Mouse (Mus musculus) CD4-positive, CD25-positive, alpha-beta regulatory T cell, adult 4 months (primary cell): ENCODE results near the gene Itga11. TPM values are rescaled to one million over a fixed set of nuclear protein-coding genes. Genes with fewer than 3 reads are reported as not detected.
"Not testable (repeated sequence)": the region's sequence is repeated elsewhere in the genome, so short reads cannot be mapped to it uniquely, and the experiment has no call there.

ENCODE experiments used
- ATAC-seq: one replicate; pipeline ENCODE4 v1.8.0; 2017
- polyA plus RNA-seq, 2 experiments: library from polyadenylated mRNA; unstranded; fragments of 100-300 nt; shearing (Covaris generic); gene quantifications; one replicate each; pipeline ENCODE4 v1.2.1; 2017

Gene Itga11
- polyA plus RNA-seq, result under 1 TPM; 0.11 to 0.12 TPM

DNA sequence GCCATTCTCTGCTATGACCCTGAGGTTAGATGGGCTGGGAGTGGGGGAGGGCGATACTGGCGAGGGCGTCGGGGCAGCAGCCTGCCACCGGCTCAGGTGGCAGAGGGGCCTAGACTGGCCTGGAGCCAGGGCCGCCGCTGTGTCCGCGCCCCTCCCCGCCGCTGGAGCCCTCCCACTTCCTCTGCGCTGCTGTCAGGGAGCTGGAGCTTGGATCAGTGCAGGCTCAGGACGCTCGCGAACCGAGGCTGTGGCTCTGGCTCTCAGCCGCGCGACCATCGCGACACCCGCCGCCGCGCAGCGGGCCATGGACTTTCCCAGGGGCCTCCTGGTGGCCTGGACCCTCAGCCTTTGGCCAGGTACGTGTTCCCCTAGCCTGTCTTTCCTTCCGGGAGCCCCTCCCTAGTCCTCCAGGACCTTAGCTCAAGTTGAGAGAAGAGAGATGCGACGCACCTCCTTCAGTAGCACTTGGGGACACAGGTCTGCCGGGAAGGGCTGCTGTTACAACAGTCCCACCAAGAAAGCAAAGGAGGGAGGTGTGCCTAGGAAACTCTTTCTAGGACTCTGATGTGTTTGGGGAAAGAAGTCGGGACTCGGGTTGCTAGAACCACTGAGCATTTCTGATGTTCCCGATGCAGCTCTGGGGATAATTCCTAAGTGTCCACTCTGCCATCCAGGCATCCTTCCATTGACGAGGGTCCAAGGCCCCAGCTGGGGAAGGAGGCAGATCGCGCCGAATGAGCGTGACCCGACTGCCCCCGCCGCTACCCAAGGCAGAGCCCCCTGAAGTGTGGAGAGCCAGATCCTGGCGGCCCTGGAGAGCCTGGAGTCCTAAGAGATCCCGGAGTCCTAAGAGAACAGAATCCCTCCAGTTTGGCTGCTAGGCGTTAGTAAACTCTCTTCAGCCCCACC, at the start of gene Itga11:
TSS of gene Itga11 (plus strand) at position 186 of the 909 bp plus-strand sequence.
- no peak for ATAC-seq

DNA sequence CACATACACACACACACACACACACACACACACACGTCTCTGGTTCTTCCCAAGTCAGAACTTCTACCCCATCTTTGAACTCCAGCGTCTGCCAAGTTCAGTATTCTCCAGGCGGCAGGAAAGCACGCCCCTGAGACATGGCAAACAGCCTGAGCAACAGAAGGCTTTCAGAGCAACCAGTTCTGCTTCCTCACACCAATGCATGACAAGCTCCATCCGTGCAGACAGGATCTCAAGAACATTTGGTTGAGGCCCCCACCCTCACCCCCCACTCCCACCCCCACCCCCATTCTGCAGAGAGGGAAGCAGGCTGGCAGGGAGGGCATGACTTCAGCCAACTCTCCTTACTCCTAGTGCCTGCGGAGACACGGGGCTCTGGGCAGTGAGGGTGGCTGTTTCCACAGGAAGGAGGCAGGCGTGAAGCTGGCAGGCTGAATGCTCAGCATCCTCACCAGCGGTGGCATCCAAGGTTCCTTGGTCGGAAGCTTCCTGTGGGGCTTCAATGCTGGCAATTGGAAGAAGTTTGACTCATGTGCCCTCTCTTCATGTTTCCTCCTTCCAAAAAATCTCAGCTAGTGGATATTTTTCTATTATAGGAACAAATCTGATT, 46.9 kb upstream of the Itga11 start:
- ATAC-seq, result no peak

DNA sequence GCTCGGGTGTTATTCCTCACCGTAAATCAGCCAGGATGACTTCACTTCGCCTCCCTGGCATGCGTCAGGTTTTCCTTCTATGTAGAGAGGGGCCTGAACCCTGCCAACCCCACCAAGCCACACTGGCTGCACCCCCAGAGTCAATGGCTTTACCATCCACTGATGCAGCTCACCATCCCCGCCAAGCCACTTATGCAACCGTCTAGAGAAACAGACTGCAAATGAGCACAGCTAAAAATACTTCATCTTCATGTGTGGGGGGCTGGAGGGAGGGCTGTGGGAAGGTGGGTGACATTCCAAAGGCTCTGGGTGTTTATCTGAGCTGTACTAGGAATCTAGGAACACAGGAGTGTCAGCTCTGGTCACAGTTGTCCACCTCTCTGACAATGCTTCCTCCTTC, 45.2 kb upstream of the Itga11 start:
- ATAC-seq, result no peak

DNA sequence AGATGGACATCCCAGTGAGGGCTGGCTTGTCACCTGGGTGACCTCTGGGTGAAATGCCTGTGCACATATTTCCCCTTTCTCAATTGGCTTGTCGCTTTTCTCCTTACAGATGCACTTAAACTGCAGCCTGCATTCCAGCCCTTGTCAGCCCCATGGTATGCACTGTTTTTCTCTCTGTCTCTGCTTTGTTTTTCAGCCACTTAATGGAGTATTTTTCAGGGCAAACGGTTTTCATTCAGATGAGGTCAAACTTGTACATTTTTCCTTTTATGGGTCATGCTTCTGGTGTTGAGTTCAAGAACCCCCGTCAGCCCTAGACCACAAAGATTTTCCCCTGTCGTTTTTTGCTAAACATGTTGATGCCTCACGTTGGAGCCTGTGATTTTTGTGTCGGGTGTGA, 39.6 kb upstream of the Itga11 start:
- no peak for ATAC-seq

DNA sequence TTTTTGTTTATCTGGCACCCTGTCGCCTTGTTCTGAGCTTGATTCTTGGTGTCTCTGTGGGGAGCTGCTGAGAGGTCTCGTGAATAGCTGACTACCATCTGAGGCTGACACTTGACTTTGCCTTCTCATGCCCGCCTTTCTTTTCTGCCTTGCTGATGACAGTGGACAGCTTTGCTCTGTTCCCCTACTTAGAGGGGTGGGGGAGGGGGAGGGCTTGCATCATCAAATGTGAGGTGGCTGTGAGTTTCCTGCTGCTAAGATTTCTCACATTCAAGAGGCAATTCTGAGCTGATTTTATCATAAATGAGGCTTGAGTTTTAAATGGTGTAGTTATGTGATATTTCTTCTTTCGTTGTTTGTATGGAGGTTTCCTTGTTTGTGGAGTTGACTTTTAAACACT, 37.9 kb upstream of the Itga11 start:
- ATAC-seq, result no peak

DNA sequence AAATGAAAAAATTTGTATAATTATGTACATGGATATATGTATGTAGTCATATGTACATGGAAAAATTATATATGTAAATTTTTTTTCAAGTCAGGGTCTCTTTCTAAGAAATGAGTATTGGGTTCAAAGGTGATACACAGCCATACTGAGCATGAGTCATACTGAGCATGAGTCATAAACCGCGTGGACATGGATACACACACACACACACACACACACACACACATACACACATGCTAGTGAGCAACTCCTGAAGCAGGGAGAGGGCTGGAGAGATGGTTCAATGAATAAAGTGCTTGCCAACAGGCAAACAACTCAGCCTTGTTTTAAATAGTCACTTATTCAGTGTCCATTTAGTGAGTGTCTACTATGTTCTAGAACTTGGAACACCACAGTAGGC, 37.4 kb upstream of the Itga11 start:
- ATAC-seq, result no peak

DNA sequence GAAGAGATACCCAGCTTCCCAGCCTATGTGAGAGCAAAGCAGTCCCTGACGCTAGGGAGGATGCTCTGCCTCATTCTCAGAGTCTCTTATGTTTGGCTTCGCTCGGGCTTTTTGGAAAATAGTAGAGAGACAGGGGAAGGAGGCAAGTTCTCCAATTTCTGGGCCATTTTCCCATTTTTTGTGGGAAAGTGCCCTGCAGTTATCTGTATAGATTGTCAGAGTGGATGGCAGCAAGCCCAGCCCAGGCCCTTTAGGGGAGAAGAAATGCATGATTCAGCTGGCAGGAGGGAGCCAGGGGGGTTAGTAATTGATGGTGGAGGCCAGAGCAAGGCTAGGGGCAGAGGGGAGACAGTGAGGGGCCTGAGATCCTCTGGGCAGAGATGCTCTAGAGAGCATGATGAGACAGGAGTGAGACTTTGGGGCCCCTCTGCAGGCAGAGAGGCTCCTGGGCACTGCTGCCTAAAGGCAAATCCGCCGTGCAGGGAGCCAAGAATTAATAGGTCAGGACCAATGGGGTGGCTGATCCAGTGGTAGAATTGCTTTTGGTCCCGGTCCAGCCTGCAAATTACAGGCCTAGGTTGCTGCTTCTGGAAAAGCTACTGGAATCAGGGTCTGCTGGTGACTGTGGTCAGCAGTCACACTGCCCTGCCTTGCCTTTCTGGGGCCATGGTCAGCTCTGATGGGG, 31.8 kb upstream of the Itga11 start:
- no peak for ATAC-seq

DNA sequence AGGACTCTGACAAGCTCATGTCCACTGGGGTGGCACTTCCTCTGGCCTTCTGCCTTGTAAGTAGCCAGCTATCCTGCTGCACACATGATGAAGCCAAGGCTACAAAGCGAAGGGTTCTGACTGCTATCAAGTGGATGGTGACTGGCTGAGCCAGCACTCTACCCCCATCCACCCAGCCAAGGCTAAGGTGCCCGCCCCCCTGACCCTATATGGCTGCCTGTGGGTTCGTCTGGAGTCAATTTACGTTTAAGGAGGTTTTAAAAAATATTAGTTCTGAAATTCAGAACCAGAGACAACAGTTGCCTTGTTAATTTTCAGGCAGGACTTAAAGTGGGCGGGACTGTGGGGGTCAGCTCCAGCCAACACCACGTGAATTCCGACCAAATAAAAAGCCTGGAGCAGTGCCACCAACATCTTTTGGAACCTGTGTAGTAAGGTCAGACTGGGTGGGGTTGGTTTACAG, 30.9 kb upstream of the Itga11 start:
- no peak for ATAC-seq

DNA sequence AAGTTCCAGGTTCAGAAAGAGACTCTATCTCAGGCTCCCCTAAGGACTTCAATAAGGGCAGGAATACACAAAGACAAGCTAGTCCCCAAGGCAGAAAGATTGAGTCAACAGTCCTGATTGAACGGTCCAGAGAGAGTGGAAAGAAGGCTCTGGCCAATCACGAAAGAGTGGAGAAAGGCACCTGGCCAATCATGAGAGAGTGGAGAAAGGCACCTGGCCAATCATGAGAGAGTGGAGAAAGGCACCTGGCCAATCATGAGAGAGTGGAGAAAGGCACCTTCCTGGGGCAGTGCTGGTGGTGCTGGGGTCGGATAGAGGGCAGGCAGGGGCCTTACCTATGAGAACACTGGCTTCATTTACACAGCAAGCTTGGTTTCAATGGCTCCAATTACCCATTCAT, 28.2 kb upstream of the Itga11 start:
- no peak for ATAC-seq

DNA sequence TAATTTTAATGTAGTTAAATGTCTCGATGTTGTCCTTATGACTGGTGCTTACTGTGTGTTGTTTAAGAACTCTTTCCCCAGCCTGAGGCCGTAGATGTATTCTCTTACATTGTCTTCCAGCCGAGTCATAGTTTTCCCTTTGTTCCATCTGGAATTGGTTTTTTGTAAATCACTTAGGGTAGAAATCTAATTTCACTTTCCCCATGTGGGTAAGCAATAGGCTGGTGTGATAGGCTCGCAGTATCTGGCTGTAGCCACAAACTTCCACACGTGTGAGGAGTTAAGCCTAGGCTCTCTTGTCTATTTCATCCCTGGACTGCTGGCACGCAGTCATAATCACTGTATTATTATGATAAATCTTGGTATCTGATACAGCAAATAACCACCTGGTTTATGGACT, 26.9 kb upstream of the Itga11 start:
- no peak for ATAC-seq

DNA sequence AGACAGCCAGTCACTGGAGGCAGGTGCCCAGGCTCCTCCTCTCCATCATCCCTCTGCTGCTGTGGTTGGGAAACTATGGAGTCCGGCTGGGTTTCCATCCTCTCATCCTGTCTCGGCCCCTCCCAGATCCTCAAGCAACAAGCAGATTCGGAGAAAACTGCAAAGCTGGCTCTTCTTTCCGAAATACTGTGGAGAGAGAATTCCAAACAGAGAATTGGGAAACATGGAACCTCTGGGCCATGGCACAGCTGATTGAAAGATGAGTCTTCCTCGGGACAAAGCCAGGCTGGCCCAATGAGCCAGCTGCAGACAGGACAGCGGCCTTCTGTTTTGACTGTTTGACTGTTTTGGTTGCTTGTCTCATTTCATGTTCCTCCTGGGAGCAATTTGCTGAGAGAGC, 23.3 kb upstream of the Itga11 start:
- ATAC-seq, result no peak

DNA sequence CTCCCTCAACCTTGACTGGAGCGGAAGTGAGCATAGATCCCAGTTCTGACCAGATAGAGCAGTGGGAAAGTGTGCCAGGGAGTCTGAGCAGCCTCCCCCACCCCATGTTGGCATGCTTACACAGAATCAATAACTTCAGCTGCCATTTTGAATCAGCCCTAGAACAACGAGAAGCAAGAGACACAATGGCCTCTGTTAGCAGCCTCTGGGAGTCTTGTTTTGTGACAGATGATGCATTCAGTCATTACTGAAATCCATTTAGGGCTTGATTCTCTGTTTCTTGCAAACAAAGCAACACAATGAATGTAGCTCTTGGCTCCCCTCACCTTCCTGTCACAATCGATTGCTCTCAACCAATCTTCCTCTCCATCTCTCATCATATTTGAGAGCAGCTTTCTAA, 19.6 kb upstream of the Itga11 start:
- ATAC-seq, result no peak

DNA sequence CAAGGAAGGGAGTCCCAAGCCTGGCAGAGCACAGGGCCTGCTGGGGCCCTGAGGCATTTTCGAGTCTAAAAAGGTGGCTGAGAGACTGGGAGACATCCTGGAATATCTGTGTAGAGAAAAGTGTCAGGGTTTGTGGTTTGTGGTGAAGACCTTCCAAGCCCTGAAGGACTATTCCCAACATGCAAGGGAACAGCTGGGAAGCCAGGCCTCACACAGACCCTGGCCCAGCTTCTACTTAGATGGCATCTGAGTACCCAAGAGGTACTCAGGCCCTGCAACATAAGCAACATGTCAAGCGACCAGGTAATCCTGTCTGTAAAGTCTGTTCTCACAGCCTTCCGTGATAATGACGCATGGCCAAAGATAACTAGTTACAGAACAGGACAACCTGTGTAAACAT, 18.6 kb upstream of the Itga11 start:
- no peak for ATAC-seq

DNA sequence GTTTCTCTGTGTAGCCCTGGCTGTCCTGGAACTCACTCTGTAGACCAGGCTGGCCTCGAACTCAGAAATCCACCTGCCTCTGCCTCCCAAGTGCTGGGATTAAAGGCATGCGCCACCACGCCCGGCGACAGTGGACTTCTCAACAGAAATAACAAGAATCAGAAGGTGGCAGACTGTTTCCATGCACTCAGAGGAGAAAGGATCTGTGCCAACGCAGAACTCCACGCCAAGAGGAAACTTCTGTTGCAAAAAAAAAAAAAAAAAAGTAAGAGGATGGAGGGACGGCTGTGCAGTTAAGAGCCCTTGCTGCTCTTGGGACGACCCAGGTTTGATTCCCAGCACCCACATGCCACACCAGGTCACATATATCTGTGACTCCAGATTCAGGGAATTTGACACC, 16.7 kb upstream of the Itga11 start:
- not testable (repeated sequence) for ATAC-seq

DNA sequence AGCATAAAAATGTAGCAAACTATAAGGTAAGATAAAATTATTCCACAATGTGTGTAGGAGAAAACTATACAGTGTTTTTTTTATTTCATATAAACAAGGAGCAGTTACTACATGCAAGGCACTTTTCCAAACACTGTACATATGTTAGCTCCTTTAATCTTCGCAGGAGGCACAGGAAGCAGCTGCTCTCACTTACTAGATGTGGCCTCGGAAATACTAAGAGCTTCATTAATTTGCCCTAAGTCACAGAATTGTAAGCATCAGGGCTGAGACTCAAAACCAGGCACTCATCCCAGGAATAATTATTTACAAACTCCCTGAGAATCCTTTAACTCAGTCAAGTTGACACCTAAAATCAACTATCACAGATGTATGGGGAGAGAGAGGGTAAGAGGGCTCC, 14.2 kb upstream of the Itga11 start:
- no peak for ATAC-seq

DNA sequence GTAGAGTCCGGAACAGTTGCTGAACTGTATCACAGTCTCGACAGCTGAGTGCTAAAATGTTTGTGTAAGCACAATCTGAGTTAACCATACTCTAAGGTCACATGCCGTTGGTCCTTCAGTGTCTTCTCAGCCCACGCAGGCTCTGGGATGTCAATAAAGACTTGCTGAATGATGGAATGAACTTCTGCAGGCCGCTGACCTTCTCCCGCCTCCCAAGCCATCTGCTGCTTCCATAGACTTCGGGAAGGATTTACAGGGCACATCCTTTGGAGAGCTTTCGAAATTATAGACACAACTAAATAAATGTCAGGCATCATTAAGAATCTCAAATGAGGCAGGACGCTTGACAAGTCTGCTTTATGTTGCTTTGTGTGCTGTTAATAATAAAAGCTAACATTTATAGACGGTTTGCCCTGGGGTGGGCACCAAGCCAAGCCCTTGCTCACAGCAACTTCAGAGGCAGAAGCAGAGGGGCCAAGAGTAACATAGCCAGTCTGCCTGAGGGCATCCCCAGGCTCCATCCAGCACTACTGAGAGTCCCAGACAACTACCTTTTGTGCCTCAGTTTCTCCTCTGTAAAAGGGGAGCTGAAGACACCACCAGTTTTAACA, 13.4 kb upstream of the Itga11 start:
- ATAC-seq, result no peak

DNA sequence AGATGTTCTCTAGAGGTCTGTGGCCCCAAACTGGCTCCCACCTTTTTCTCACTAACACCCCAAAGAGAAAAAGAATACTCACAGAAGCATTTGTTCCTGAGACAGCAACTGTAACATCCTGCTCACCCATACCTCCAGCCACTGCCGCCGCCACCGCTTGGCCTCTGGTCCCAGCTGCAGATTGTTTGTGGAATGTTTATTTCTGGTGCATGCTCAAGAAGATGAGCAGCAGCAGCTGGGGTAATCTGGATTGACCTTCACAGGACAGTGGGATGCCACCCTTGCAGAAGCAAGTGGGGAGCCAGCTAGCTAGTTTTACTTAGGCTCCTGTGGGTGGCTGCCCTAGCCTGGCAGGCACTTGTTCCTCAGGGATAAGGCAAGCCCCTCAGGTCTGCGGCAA, 11.7 kb upstream of the Itga11 start:
- ATAC-seq, result no peak

DNA sequence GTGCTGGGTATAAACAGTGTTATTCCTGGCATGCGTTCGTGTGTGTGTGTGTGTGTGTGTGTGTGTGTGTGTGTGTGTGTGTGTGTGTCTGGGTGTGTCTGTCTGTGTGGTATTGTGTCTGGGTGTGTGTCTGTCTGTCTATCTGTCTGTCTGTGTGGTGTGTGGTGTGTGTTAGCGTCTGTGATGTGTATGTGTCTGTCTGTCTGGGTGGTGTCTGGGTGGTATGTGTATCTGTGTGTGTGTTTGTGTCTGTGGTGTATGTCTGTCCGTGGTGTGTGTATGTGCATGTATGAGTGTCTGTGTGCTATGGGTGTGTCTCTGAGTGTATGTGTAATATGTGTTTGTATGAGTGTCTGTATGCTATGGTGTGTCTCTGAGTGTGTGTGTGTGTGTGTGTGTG, 9.1 kb upstream of the Itga11 start:
- no peak for ATAC-seq

DNA sequence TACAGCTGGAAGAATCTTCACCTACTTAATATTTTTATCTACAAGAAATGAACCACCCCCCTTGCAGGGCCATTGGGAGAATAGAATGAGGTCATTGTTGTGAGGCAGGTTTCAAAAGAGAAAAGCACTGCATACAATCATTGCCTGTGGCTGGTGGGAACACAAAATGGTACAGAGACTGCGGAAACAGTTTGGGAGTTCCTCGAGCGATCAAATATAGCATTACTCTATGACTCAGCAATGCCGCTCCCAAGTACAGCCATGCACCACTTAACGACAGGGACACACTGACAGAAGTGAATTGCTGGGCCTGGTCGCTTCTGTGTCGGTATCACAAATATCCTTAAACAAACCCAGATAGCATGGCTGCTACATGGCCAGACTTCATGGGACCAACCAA, 4.4 kb upstream of the Itga11 start:
- no peak for ATAC-seq

DNA sequence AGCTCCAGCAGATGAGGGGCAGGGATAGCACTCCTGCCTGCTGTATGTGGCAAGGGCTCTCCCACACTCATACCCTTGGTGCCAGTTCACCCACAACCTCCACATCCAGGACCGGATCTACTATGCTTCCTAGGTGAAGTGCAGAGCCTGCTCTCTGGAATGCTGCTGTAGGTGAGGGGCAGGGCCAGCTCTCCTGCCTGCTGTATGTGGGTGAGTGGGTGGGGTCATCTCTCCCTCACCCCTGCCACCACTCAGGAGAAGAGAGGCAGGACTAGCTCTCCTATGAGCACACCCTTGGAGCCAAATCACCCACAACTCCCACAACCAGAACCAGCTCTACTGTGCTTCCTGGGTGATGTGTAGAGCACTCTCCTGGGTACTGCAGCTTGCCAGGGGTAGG, 2.5 kb upstream of the Itga11 start:
- no peak for ATAC-seq

DNA sequence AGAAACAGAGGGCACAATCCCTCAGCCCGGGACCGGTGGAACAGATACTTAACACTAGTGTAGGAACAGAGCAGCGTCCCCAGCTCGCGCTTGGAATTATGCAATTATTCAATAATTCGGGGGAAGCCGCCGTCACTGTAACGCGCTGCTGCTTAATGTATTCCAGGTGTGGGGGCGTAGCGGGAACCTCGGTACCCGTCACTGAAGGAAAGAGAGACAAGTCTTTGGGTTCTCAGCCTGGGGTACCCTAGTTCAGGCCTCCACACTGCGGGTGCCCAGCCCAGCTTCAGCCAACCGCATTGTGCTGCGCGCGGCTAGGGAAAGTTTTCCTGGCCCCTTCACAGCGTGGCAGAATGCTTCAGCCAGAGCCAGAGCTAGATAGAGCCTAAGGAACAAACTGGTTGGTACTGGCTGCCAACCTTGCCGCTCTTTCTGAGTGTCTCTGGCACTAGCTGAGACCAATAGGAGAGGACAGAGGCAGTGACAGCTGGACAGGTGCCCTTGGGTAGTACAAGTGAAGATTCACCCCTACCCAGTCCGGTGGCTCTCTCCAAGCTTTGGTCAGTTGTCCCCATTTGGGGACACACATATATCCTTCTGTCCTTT, 1.0 kb downstream of the Itga11 start:
- ATAC-seq, result no peak

DNA sequence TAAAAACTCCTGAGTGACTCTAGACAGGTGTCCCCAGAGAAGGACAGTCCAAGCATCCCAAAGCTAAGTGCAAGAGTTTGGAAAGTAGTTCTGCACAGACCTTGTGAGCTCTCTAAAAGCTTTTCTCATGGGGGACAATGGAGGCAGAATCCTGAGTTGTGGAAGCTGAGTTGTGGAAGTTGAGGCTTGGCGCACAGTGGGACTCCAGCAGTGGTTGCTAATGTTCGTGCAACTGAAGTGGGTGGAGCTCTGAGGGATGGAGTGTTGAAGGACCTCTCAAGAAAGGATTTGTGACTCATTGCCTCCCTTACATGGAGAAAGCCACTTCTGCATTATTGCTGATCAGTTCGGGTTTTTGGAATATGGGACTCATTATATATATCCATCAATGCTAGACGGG, 1.8 kb downstream of the Itga11 start:
- no peak for ATAC-seq

DNA sequence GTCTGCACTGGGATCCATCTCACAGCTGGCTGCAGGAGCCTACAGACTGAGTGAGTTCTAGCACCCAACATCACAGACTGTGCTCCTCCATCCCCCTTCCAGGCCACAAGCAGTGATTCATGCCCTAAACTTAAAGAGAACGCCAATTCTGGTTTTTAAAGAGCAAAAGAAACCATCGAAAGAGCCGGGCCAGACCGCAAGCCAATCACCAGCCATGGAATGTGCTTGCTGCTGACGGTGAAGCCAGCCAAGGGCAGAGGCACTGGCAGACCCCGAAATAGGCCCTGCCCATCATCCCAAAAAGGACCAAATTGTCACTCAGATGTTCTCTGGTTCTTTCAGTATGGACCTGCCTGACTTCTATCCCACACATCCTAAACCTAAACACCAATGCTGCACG, 6.7 kb downstream of the Itga11 start:
- ATAC-seq, result no peak
